Mouse (Mus musculus): Measurements from ENCODE around the gene Sphk1. TPM values are rescaled to one million over a fixed set of nuclear protein-coding genes. Genes with fewer than 3 reads are reported as not detected.

Gene Sphk1
- total and polyA plus RNA-seq, 3 experiments = 53.5 to 127 TPM; not detected in 1

DNA sequence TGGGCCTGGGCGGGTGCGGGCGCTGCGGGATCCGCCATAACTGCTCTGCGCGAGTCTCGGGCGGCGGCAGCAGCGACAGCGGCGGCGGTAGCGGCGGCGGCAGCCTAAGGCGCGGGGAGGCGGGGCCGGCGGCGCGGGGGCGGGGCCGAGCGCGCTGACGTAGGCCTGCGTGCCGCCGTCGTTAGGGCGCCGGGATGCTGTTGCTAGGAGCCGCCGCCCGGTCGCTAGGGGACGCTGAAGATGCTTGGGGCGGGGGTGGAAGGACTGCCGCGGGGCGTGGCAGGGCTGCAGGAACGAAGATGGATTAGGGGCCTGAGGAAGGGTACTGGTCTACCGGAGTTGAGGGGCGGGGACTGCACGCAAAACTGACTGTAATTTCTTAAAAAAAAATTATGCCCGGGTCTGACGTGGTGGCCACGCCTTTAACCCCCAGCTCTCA, 50.7 kb downstream of the Sphk1 start, which contains the start of gene Ube2o:
Gene Ube2o (minus strand): TSS at position 72 of the 439 bp plus-strand sequence.
- H3K9ac ChIP-seq (ENCODE audit: control insufficient read depth, low read depth, low read length, poor library complexity, severe bottlenecking) = peak within 1 kb of the TSS; percentile 71
- no peaks in the 10 kb centered on the region for H3K9me3 ChIP-seq (replicated peaks; ENCODE audit: insufficient read depth, low read length)
- DNase-seq (ENCODE audit: low read depth, low spot score) = peak; percentile 94
- no peaks in the 10 kb centered on the region for H3K27me3 ChIP-seq (ENCODE audit: control insufficient read depth in 1 of 2, insufficient read depth in 2 of 2, low read length in 2 of 2)
- peaks cover 32% of the 10 kb centered on the region for H3K79me2 ChIP-seq (ENCODE audit: control insufficient read depth, insufficient read depth, low read length, poor library complexity)
- peaks cover 0 to 20% of the 10 kb centered on the region in 2 experiments; a peak in 2 of 4 replicates for H3K4me1 ChIP-seq (ENCODE audit: control insufficient read depth in 1 of 2, insufficient read depth in 2 of 2, low read length in 2 of 2)
- peaks cover 0 to 5% of the 10 kb centered on the region in 2 experiments; a peak in 2 of 4 replicates for H3K36me3 ChIP-seq (ENCODE audit: control insufficient read depth in 1 of 2, insufficient read depth in 2 of 2, low read length in 2 of 2)
- H3K4me3 ChIP-seq (ENCODE audit: control insufficient read depth in 1 of 2, insufficient read depth in 1 of 2, low read depth in 2 of 2, low read length in 2 of 2) = peak within 1 kb of the TSS; percentile 66 to 81
- peak within 1 kb of the TSS; percentile 18; the same call in 1 of the 2 replicates for H3K27ac ChIP-seq (ENCODE audit: control insufficient read depth, low read depth, low read length)
- TF ChIP-seq ZNF384 (IDR thresholded peaks at IDR 0.05; ENCODE audit: low read depth, low read length) (peak; percentile 73; the same call in 1 of the 2 replicates), ZKSCAN1 (IDR thresholded peaks at IDR 0.05; ENCODE audit: low read depth, low read length) (no peak), UBTF (IDR thresholded peaks at IDR 0.05; ENCODE audit: borderline replicate concordance, insufficient read depth, low read depth, low read length) (no peak), POLR2AphosphoS2 (IDR thresholded peaks at IDR 0.05; ENCODE audit: low read length) (no peak), RCOR1 (IDR thresholded peaks at IDR 0.05; ENCODE audit: low read depth, low read length) (peak; percentile 83), MAFK (IDR thresholded peaks at IDR 0.05; ENCODE audit: borderline replicate concordance, low read depth, low read length) (no peak), MAX (IDR thresholded peaks at IDR 0.05; ENCODE audit: low read length) (no peak), CTCF (IDR thresholded peaks at IDR 0.05 in 2 of 3, conservative IDR thresholded peaks at IDR 0.05 in 1 of 3; ENCODE audit: control insufficient read depth in 1 of 3, insufficient read depth in 1 of 3, low read depth in 2 of 3, low read length in 3 of 3, poor library complexity in 1 of 3, severe bottlenecking in 1 of 3) (peak in 2 of 3 experiments; percentile 41 to 71; a peak in 4 of 6 replicates), KAT2A (conservative IDR thresholded peaks at IDR 0.05; ENCODE audit: low read depth, low read length) (no peak), TCF12 (IDR thresholded peaks at IDR 0.05; ENCODE audit: low read depth, low read length) (no peak), RAD21 (IDR thresholded peaks at IDR 0.05; ENCODE audit: low read depth, low read length) (no peak), ETS1 (IDR thresholded peaks at IDR 0.05; ENCODE audit: low read depth, low read length) (no peak), MEF2A (IDR thresholded peaks at IDR 0.05; ENCODE audit: extremely low read depth, insufficient replicate concordance, low read depth, low read length, poor library complexity, severe bottlenecking) (no peak), E2F4 (IDR thresholded peaks at IDR 0.05; ENCODE audit: borderline replicate concordance, low read depth, low read length) (no peak), ZC3H11A (IDR thresholded peaks at IDR 0.05; ENCODE audit: low read depth, low read length) (no peak), ELF1 (IDR thresholded peaks at IDR 0.05; ENCODE audit: low read depth, low read length) (peak; percentile 89), MYB (IDR thresholded peaks at IDR 0.05; ENCODE audit: low read depth, low read length) (no peak), ZMIZ1 (IDR thresholded peaks at IDR 0.05; ENCODE audit: low read depth, low read length) (no peak), TBP (IDR thresholded peaks at IDR 0.05; ENCODE audit: low read depth, low read length) (no peak), SIN3A (IDR thresholded peaks at IDR 0.05; ENCODE audit: low read length) (peak; percentile 22; the same call in 1 of the 2 replicates), USF1 (IDR thresholded peaks at IDR 0.05; ENCODE audit: low read depth, low read length) (no peak), GABPA (IDR thresholded peaks at IDR 0.05; ENCODE audit: low read depth, low read length) (no peak), MAZ (IDR thresholded peaks at IDR 0.05; ENCODE audit: low read depth, low read length) (peak; percentile 57; the same call in 1 of the 2 replicates), GATA1 (IDR thresholded peaks at IDR 0.05; ENCODE audit: low read depth, low read length) (no peak), MYC (IDR thresholded peaks at IDR 0.05; ENCODE audit: low read depth, low read length) (no peak), JUND (IDR thresholded peaks at IDR 0.05; ENCODE audit: low read depth, low read length) (no peak), POLR2A (IDR thresholded peaks at IDR 0.05; ENCODE audit: control insufficient read depth in 1 of 2, insufficient read depth in 1 of 2, low read depth in 1 of 2, low read length in 2 of 2, poor library complexity in 1 of 2) (peak in 1 of 2 experiments; percentile 42; a peak in 1 of 4 replicates), POLR2AphosphoS5 (IDR thresholded peaks at IDR 0.05; ENCODE audit: borderline replicate concordance, low read depth, low read length) (no peak), BHLHE40 (IDR thresholded peaks at IDR 0.05; ENCODE audit: borderline replicate concordance, low read depth, low read length) (no peak), NRF1 (IDR thresholded peaks at IDR 0.05; ENCODE audit: insufficient read depth, low read depth, low read length, poor library complexity, severe bottlenecking) (0 out of 2 replicates have a peak, but pooled peaks have one; percentile 19), NELFE (IDR thresholded peaks at IDR 0.05; ENCODE audit: low read depth, low read length) (no peak; the same call in 1 of the 2 replicates), SMC3 (IDR thresholded peaks at IDR 0.05; ENCODE audit: low read depth, low read length) (no peak), EP300 (IDR thresholded peaks at IDR 0.05; ENCODE audit: low read depth in 1 of 2, low read length in 2 of 2) (no peak), CHD2 (IDR thresholded peaks at IDR 0.05; ENCODE audit: low read length) (no peak), USF2 (IDR thresholded peaks at IDR 0.05; ENCODE audit: borderline replicate concordance in 1 of 2, insufficient read depth in 1 of 2, low read depth in 1 of 2, low read length in 2 of 2) (no peak), HCFC1 (IDR thresholded peaks at IDR 0.05; ENCODE audit: low read depth, low read length) (peak; percentile 58), CHD1 (IDR thresholded peaks at IDR 0.05; ENCODE audit: low read depth, low read length) (no peak)
